Mouse (Mus musculus): ENCODE measurements around the gene Nxpe4.
"Not testable (repeated sequence)": the region's sequence is repeated elsewhere in the genome, so short reads cannot be mapped to it uniquely, and the experiment has no call there.

Gene Nxpe4

GRCm38 (mm10) chr9:48161505-48162192 is at the start of gene Nxpe4:
Gene Nxpe4, plus strand, starts transcription at chr9:48162023.
- DNase-seq (ENCODE audit: extremely low read depth, insufficient read length, low spot score), result peak; percentile 55

GRCm38 (mm10) chr9:48126815-48127214 is 35.0 kb upstream of the Nxpe4 start:
- DNase-seq (ENCODE audit: extremely low read depth, insufficient read length, low spot score), result no peak

GRCm38 (mm10) chr9:48137507-48137906 is 24.3 kb upstream of the Nxpe4 start:
- DNase-seq (ENCODE audit: extremely low read depth, insufficient read length, low spot score), result no peak

- no peak for DNase-seq (ENCODE audit: extremely low read depth, insufficient read length, low spot score)
Measured at GRCm38 (mm10) chr9:48140485-48141411, 21.1 kb upstream of the Nxpe4 start.

- no peak for DNase-seq (ENCODE audit: extremely low read depth, insufficient read length, low spot score)
Measured at GRCm38 (mm10) chr9:48142646-48143045, 19.2 kb upstream of the Nxpe4 start.

- DNase-seq (ENCODE audit: extremely low read depth, insufficient read length, low spot score), result no peak
Measured at GRCm38 (mm10) chr9:48146761-48147160, 15.1 kb upstream of the Nxpe4 start.

GRCm38 (mm10) chr9:48166531-48166930 is 4.7 kb downstream of the Nxpe4 start:
- DNase-seq (ENCODE audit: extremely low read depth, insufficient read length, low spot score), result not testable (repeated sequence)

GRCm38 (mm10) chr9:48176764-48177163 is 14.9 kb downstream of the Nxpe4 start:
- no peak for DNase-seq (ENCODE audit: extremely low read depth, insufficient read length, low spot score)

- no peak for DNase-seq (ENCODE audit: extremely low read depth, insufficient read length, low spot score)
Measured at GRCm38 (mm10) chr9:48181300-48181699, 19.5 kb downstream of the Nxpe4 start.

- no peak for DNase-seq (ENCODE audit: extremely low read depth, insufficient read length, low spot score)
Measured at GRCm38 (mm10) chr9:48182718-48183414, 21.0 kb downstream of the Nxpe4 start.

GRCm38 (mm10) chr9:48184319-48184718 is 22.5 kb downstream of the Nxpe4 start:
- no peak for DNase-seq (ENCODE audit: extremely low read depth, insufficient read length, low spot score)

GRCm38 (mm10) chr9:48188854-48189253 is 27.0 kb downstream of the Nxpe4 start:
- DNase-seq (ENCODE audit: extremely low read depth, insufficient read length, low spot score), result no peak

GRCm38 (mm10) chr9:48197458-48197884 is 35.6 kb downstream of the Nxpe4 start:
- DNase-seq (ENCODE audit: extremely low read depth, insufficient read length, low spot score), result no peak

GRCm38 (mm10) chr9:48210970-48211369 is 49.1 kb downstream of the Nxpe4 start:
- DNase-seq (ENCODE audit: extremely low read depth, insufficient read length, low spot score), result no peak

GRCm38 (mm10) chr9:48211912-48212311 is 50.1 kb downstream of the Nxpe4 start:
- DNase-seq (ENCODE audit: extremely low read depth, insufficient read length, low spot score), result no peak

GRCm38 (mm10) chr9:48214751-48215150 is 52.9 kb downstream of the Nxpe4 start:
- DNase-seq (ENCODE audit: extremely low read depth, insufficient read length, low spot score), result no peak

- no peak for DNase-seq (ENCODE audit: extremely low read depth, insufficient read length, low spot score)
Measured at GRCm38 (mm10) chr9:48216091-48217001, 54.5 kb downstream of the Nxpe4 start.

GRCm38 (mm10) chr9:48230706-48231105 is 68.9 kb downstream of the Nxpe4 start:
- no peak for DNase-seq (ENCODE audit: extremely low read depth, insufficient read length, low spot score)

GRCm38 (mm10) chr9:48236455-48236854 is 74.6 kb downstream of the Nxpe4 start:
- no peak for DNase-seq (ENCODE audit: extremely low read depth, insufficient read length, low spot score)

- DNase-seq (ENCODE audit: extremely low read depth, insufficient read length, low spot score), result no peak
Measured at GRCm38 (mm10) chr9:48238153-48238755, 76.4 kb downstream of the Nxpe4 start.
